ENCODE assay signal across 15 mouse cellular contexts in the genomic region with DNA sequence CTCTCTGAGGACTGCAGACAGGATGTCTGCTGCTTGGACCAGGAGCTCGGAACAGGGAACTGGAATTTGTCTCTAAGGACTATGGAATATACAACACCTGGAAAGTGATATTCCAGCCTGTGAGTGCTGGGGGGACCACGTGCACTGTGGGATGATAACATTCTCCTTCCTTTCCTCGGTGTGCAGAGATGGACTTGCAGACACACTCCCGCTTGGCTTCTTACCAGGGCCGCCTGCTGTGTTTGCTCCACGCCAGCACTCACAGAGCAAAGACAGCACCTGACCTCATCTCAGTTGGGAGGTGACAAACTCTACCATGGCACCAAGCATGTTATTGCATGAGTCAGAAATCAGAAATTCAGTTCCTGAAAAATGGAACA. TPM values are rescaled to one million over a fixed set of nuclear protein-coding genes. Genes with fewer than 3 reads are reported as not detected.
DNase-seq lines count a peak whose midpoint lies in the region; ATAC-seq lines count a peak whose summit lies in the region.
"Had no signal": no experiment of that assay in that cellular context is flagged by ENCODE, and none has a peak within 500 bp of the region (broad histone marks: within the 10 kb centered on the region; RNA-seq: fewer than 3 reads in every experiment).

No protein-coding gene starts in this region.

- peak overlapping the region; percentile 20; the same call in 1 of the 2 replicates for H3K27ac ChIP-seq in heart, embryonic 13.5 days (replicated peaks)
- H3K27ac ChIP-seq in forebrain, embryonic 12.5 days: no peak overlapping the region
- H3K27ac ChIP-seq: hindbrain, embryonic 12.5 days; left cerebral cortex, adult 2 months; liver, embryonic 13.5 days; midbrain, embryonic 12.5 days; stomach, postnatal 0 days had no signal

- no peak overlapping the region for H3K4me2 ChIP-seq in heart, embryonic 13.5 days
- H3K4me2 ChIP-seq in forebrain, embryonic 12.5 days: no peak overlapping the region
- H3K4me2 ChIP-seq: hindbrain, embryonic 12.5 days; liver, embryonic 13.5 days; midbrain, embryonic 12.5 days had no signal

- no peaks in the 10 kb centered on the region for H3K9me3 ChIP-seq in heart, embryonic 13.5 days
- H3K9me3 ChIP-seq in forebrain, embryonic 12.5 days: no peaks in the 10 kb centered on the region
- H3K9me3 ChIP-seq: hindbrain, embryonic 12.5 days; liver, embryonic 13.5 days; midbrain, embryonic 12.5 days had no signal

- WGBS in heart, embryonic 13.5 days: 36% methylated on average over 6 of the region's 6 CpGs
- 78% methylated on average over 6 of the region's 6 CpGs for WGBS in forebrain, embryonic 12.5 days

- peak; percentile 33 for DNase-seq in kidney, postnatal 10 days
- no peak for DNase-seq in kidney, adult 9 months
- DNase-seq in gastrocnemius, adult 18-20 months (ENCODE audit: low spot score): peak; percentile 30
- DNase-seq in skeletal muscle tissue, adult 2 months (ENCODE audit: low read depth, low spot score): peak; percentile 15
- DNase-seq in c-Kit-positive CD71-positive TER-119-positive erythroid progenitor cells, embryonic 14.5 days (ENCODE audit: low spot score): no peak
- DNase-seq: liver, embryonic 13.5 days; lung, postnatal 36 days; spleen, adult 18-20 months had no signal

- H3K4me1 ChIP-seq in heart, embryonic 13.5 days: peaks cover 46% of the 10 kb centered on the region
- peaks cover 13% of the 10 kb centered on the region for H3K4me1 ChIP-seq in forebrain, embryonic 12.5 days
- H3K4me1 ChIP-seq: liver, embryonic 13.5 days had no signal

- H3K9ac ChIP-seq in heart, embryonic 13.5 days: no peak overlapping the region
- no peak overlapping the region for H3K9ac ChIP-seq in forebrain, embryonic 12.5 days
- H3K9ac ChIP-seq: hindbrain, embryonic 12.5 days; liver, embryonic 13.5 days; midbrain, embryonic 12.5 days had no signal

- H3K27me3 ChIP-seq in heart, embryonic 13.5 days (replicated peaks): no peaks in the 10 kb centered on the region
- peaks cover 6% of the 10 kb centered on the region for H3K27me3 ChIP-seq in forebrain, embryonic 12.5 days
- H3K27me3 ChIP-seq: liver, embryonic 13.5 days had no signal

- H3K36me3 ChIP-seq in heart, embryonic 13.5 days: no peaks in the 10 kb centered on the region
- no peaks in the 10 kb centered on the region for H3K36me3 ChIP-seq in forebrain, embryonic 12.5 days (replicated peaks)
- H3K36me3 ChIP-seq: hindbrain, embryonic 12.5 days; liver, embryonic 13.5 days; midbrain, embryonic 12.5 days had no signal

- ATAC-seq in heart, embryonic 13.5 days (ENCODE audit: extremely low read depth, insufficient number of reproducible peaks, low FRiP score, low TSS enrichment): no peak
- no peak for ATAC-seq in forebrain, embryonic 12.5 days (ENCODE audit: low FRiP score)
- ATAC-seq: intestine, postnatal 0 days had no signal

- no peak overlapping the region for H3K4me3 ChIP-seq in heart, embryonic 13.5 days
- H3K4me3 ChIP-seq in forebrain, embryonic 12.5 days (replicated peaks): no peak overlapping the region
- H3K4me3 ChIP-seq: hindbrain, embryonic 12.5 days; left cerebral cortex, adult 2 months; liver, embryonic 13.5 days; midbrain, embryonic 12.5 days had no signal

RNA-seq across cellular contexts. Expression of a gene that starts 7.0 kb away (rescaled TPM):
- 1 to 10 TPM; 2.0 to 2.6 TPM for total RNA-seq in gastrocnemius, adult 18-20 months (2021)
- 4.9 and 5.9 TPM in 2 replicates for polyA plus RNA-seq in heart, embryonic 13.5 days (2015; fragmentation: Nextera tagmentation; extraction: Ambion mirVana)
- 8.7 and 10.0 TPM in 2 replicates for polyA plus RNA-seq in forebrain, embryonic 12.5 days (2016; fragmentation: Nextera tagmentation; extraction: Ambion mirVana)

Comparison
In these comparisons a context has a peak if more than half of its experiments do, and no peak if none do; other contexts are left out.
1. DNase-seq: peak in kidney, postnatal 10 days (single experiment), gastrocnemius, adult 18-20 months (single experiment) and skeletal muscle tissue, adult 2 months (single experiment); none in kidney, adult 9 months (single experiment) and c-Kit-positive CD71-positive TER-119-positive erythroid progenitor cells, embryonic 14.5 days (single experiment).